In genomic region chr3:39269388-39269787, GRCm38 (mm10) we compare ENCODE assay signal across 28 mouse cellular contexts.
DNase-seq lines count a peak whose midpoint lies in the region; ATAC-seq and TF ChIP-seq lines count a peak whose summit lies in the region.
"Had no signal": no experiment of that assay in that cellular context is flagged by ENCODE, and none has a peak within 500 bp of the region (broad histone marks: within the 10 kb centered on the region; RNA-seq: fewer than 3 reads in every experiment).

No protein-coding gene starts in this region.

- ATAC-seq in frontal cortex, adult (ENCODE audit: low TSS enrichment) = peak; percentile 67
- ATAC-seq in Patski = peak; percentile 52
- ATAC-seq: activated CD4-positive, CD25-positive, alpha-beta regulatory T cell, adult 4 months; forebrain, embryonic 14.5 days; hindbrain, postnatal 0 days; intestine, embryonic 15.5 days; midbrain, embryonic 15.5 days had no signal

- DNase-seq in frontal cortex, postnatal 10 days (ENCODE audit: low spot score in 2 of 2) = no peak
- DNase-seq in Patski (ENCODE audit: low read depth, low spot score) = peak; percentile 46
- no peak for DNase-seq in cerebellum, adult 8-10 months
- no peak for DNase-seq in natural killer cell, adult 2 months (ENCODE audit: low spot score in 2 of 2)
- DNase-seq in forebrain, embryonic 10.5 days (ENCODE audit: extremely low spot score, low spot score) = no peak
- DNase-seq: adrenal gland, postnatal 10 days; B cell, adult 2 months; cerebellum, adult 18-20 months; cerebellum, postnatal 14 days; gastrocnemius, adult 2 months; gastrocnemius, postnatal 36 days; heart, adult 18-20 months; heart, postnatal 36 days; kidney, adult 9 months; kidney, postnatal 10 days; liver; spleen, adult 18-20 months; thymus, postnatal 14 days had no signal

- no peak overlapping the region for H3K4me3 ChIP-seq in C2C12 (ENCODE audit: insufficient read depth, poor library complexity, severe bottlenecking)
- H3K4me3 ChIP-seq in forebrain, embryonic 10.5 days = no peak overlapping the region
- H3K4me3 ChIP-seq: gastrocnemius, adult 2 months; hindbrain, embryonic 12.5 days; intestine, embryonic 15.5 days; midbrain, embryonic 10.5 days; midbrain, embryonic 15.5 days had no signal

- no peaks in the 10 kb centered on the region for H3K79me3 ChIP-seq in C2C12 (ENCODE audit: low read depth)

- no peak for TF ChIP-seq CTCF in C2C12 (IDR thresholded peaks at IDR 0.05; ENCODE audit: control insufficient read depth, insufficient read depth, insufficient read length)
- TF ChIP-seq CTCF in Patski (IDR thresholded peaks at IDR 0.05) = no peak

- H3K9me3 ChIP-seq in forebrain, embryonic 10.5 days = no peaks in the 10 kb centered on the region
- H3K9me3 ChIP-seq: hindbrain, embryonic 12.5 days; intestine, embryonic 15.5 days; midbrain, embryonic 10.5 days; midbrain, embryonic 15.5 days had no signal

- H3K27me3 ChIP-seq in C2C12 (ENCODE audit: control insufficient read depth, insufficient read depth, insufficient read length) (no peaks in the 10 kb centered on the region), Patski (no peaks in the 10 kb centered on the region)
- no peaks in the 10 kb centered on the region for H3K27me3 ChIP-seq in forebrain, embryonic 10.5 days (ENCODE audit: poor library complexity, severe bottlenecking)
- H3K27me3 ChIP-seq: hindbrain, embryonic 12.5 days; intestine, embryonic 15.5 days; midbrain, embryonic 15.5 days had no signal

- 82% methylated on average over 3 of the region's 3 CpGs for WGBS in forebrain, embryonic 10.5 days

- in situ Hi-C loops in Patski (cut with MboI; ENCODE audit: low pct_unique_long_range_greater_than_20kb) = no loop called here

- no peaks in the 10 kb centered on the region for H3K79me2 ChIP-seq in C2C12 (ENCODE audit: control insufficient read depth, insufficient read depth)

- no peak overlapping the region for H3ac ChIP-seq in C2C12 (ENCODE audit: control insufficient read depth, insufficient read length, low read depth)

- no peaks in the 10 kb centered on the region for H3K4me1 ChIP-seq in forebrain, embryonic 10.5 days
- H3K4me1 ChIP-seq: hindbrain, embryonic 12.5 days; intestine, embryonic 15.5 days; midbrain, embryonic 10.5 days; midbrain, embryonic 15.5 days had no signal

- no peaks in the 10 kb centered on the region for H3K36me3 ChIP-seq in C2C12 (ENCODE audit: control insufficient read depth, insufficient read depth)
- no peaks in the 10 kb centered on the region for H3K36me3 ChIP-seq in forebrain, embryonic 10.5 days (replicated peaks)
- H3K36me3 ChIP-seq: G1E; hindbrain, embryonic 12.5 days; intestine, embryonic 15.5 days; midbrain, embryonic 10.5 days; midbrain, embryonic 15.5 days had no signal

- CTCF ChIA-PET in Patski (lab: Charles Lee) = interaction anchor here (1.4 to 1.8 kb wide), 2 partner anchors 11 to 19 kb away, joined by 3 to 4 read pairs; no protein-coding TSS in a partner anchor

- H3K27ac ChIP-seq in forebrain, embryonic 10.5 days = no peak overlapping the region
- H3K27ac ChIP-seq: gastrocnemius, adult 2 months; hindbrain, embryonic 12.5 days; hindbrain, postnatal 0 days; intestine, embryonic 15.5 days; midbrain, embryonic 10.5 days; midbrain, embryonic 15.5 days had no signal

- POLR2A ChIA-PET in Patski (lab: Charles Lee) = no interaction called here

TF ChIP-seq in C2C12, 6 proteins besides CTCF, POLR2A, EP300 and RAD21:
- TF ChIP-seq MYOG (IDR thresholded peaks at IDR 0.05; ENCODE audit: control insufficient read depth, extremely low read depth, insufficient read length) (no peak), MYOD1 (IDR thresholded peaks at IDR 0.05; ENCODE audit: control insufficient read depth, insufficient read length, low read depth) (no peak), CEBPB (IDR thresholded peaks at IDR 0.05; ENCODE audit: low read depth) (no peak), USF1 (IDR thresholded peaks at IDR 0.05; ENCODE audit: low read depth) (no peak), MAX (IDR thresholded peaks at IDR 0.05) (no peak), FOSL1 (IDR thresholded peaks at IDR 0.05; ENCODE audit: insufficient read depth, low read length, poor library complexity, severe bottlenecking) (peak; percentile 90)
